Mouse (Mus musculus) cerebellum, adult 2 months (tissue): ENCODE measurements around the gene Prss32. TPM values are rescaled to one million over a fixed set of nuclear protein-coding genes. Genes with fewer than 3 reads are reported as not detected.
A peak's percentile ranks its signal among the peaks of the same experiment; 100 is the strongest.

Experiments used
- DNase-seq, 2 experiments: peaks; one replicate each; pipeline ENCODE4 v3.0.0; 2021
- H3K27ac ChIP-seq: fragments of 200-500 bp; 2 replicates; pipeline ENCODE4 v1.5.1; 2012; ENCODE audit warnings: low read length, control low read depth, inconsistent platforms; ENCODE audit not compliant: insufficient read depth
- H3K27me3 ChIP-seq: fragments of 200-500 bp; 2 replicates; pipeline ENCODE4 v1.6.1; 2012; ENCODE audit warnings: inconsistent platforms, mild to moderate bottlenecking, low read length, moderate library complexity; ENCODE audit not compliant: control insufficient read depth, insufficient read depth
- H3K4me1 ChIP-seq: fragments of 200-500 bp; 2 replicates; pipeline ENCODE4 v1.6.1; 2011; ENCODE audit warnings: low read length; ENCODE audit not compliant: control insufficient read depth, insufficient read depth
- H3K4me3 ChIP-seq: fragments of 200-500 bp; replicated peaks from 2 replicates; pipeline ENCODE3; 2011; ENCODE audit warnings: mild to moderate bottlenecking, low read depth, low read length, control low read depth; ENCODE audit not compliant: insufficient read depth
- CTCF ChIP-seq: fragments of 200-500 bp; IDR thresholded peaks from 2 replicates; pipeline ENCODE4 v1.5.1; 2011; ENCODE audit warnings: low read depth, mild to moderate bottlenecking, control low read depth, low read length, moderate library complexity, borderline replicate concordance; ENCODE audit not compliant: insufficient read depth
- POLR2A ChIP-seq: fragments of 200-500 bp; IDR thresholded peaks from 2 replicates; pipeline ENCODE4 v1.6.1; 2011; ENCODE audit warnings: low read length, control low read depth, borderline replicate concordance; ENCODE audit not compliant: insufficient read depth
- WGBS: fragments of 180-500 bp; shearing (Covaris S2); methylation state at CpG from one replicate; pipeline ENCODE4 v1.1.7; 2018; 5-methylcytosine and 5-hydroxymethylcytosine counted together
- polyA plus RNA-seq: library from polyadenylated mRNA; depleted of rRNA; stranded (reverse); fragments of >200 nt; gene quantifications from 2 replicates; pipeline ENCODE4 v1.2.3, GENCODE M21; 2012

The Prss32 gene
- polyA plus RNA-seq, 1 experiment = not detected

DNA sequence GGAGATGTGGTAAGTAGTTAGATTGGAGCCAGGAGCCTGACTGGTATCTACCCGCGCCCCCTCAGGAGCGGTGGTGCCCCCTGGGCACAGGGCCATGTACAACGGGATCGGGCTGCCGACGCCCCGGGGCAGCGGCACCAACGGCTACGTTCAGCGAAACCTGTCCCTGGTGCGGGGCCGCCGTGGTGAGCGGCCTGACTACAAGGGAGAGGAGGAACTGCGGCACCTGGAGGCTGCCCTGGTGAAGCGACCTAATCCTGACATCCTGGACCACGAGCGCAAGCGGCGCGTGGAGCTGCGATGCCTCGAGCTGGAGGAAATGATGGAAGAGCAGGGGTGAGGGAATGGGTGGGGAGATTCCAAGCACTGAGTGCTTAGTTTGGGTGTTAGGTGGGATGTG is 36.8 kb upstream of the Prss32 start:
- Histone ChIP-seq H3K4me1 (no peaks in the 10 kb centered on the region; the same call in 1 of the 2 replicates), H3K27me3 (no peaks in the 10 kb centered on the region), H3K27ac (no peak overlapping the region), H3K4me3 (peak overlapping the region; percentile 32)
- DNase-seq = peak; percentile 66 to 67
- 10% methylated on average over 25 of the region's 25 CpGs for WGBS
- TF ChIP-seq POLR2A = no peak
- TF ChIP-seq CTCF = peak; percentile 62

DNA sequence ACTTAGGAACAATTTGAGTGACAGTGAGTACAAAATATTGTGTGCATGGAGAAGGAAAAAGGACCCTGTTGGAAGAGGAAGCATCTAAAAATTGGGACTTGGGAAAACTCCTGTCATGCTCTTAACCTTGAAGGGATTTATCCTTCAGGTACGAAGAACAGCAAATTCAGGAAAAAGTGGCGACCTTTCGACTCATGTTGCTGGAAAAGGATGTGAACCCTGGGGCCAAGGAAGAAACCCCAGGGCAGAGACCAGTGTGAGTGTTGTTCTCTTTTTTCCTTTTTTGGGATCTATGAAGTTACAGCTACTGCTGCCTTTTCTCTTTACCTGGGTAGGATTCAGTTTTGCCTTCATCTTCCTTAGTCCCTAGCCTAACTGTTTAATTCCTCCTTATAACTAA is 35.7 kb upstream of the Prss32 start:
- no peak overlapping the region for H3K4me3 ChIP-seq
- no peak for DNase-seq
- WGBS = 61% methylated on average over 3 of the region's 3 CpGs
- no peaks in the 10 kb centered on the region for H3K27me3 ChIP-seq
- no peak overlapping the region for H3K27ac ChIP-seq
- no peaks in the 10 kb centered on the region; the same call in 1 of the 2 replicates for H3K4me1 ChIP-seq
- TF ChIP-seq CTCF (no peak), POLR2A (no peak)

DNA sequence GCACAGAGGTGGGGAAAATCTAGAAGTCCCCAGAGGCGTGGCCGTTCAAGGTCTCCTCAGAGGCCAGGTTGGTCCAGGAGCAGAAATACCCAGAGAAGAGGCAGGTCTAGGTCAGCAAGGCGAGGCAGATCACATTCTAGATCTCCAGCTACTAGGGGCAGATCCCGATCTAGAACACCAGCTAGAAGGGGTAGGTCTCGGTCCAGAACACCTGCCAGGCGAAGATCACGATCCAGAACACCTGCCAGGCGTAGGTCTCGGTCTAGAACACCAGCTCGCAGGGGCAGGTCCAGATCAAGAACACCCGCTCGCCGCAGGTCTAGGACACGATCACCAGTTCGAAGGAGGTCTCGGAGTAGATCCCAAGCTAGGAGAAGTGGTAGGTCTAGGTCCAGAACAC is 28.0 kb upstream of the Prss32 start:
- WGBS = 96% methylated on average over 16 of the region's 16 CpGs
- TF ChIP-seq CTCF (no peak), POLR2A (no peak)
- Histone ChIP-seq H3K4me3 (no peak overlapping the region), H3K4me1 (no peaks in the 10 kb centered on the region), H3K27ac (no peak overlapping the region), H3K27me3 (no peaks in the 10 kb centered on the region)
- no peak for DNase-seq

DNA sequence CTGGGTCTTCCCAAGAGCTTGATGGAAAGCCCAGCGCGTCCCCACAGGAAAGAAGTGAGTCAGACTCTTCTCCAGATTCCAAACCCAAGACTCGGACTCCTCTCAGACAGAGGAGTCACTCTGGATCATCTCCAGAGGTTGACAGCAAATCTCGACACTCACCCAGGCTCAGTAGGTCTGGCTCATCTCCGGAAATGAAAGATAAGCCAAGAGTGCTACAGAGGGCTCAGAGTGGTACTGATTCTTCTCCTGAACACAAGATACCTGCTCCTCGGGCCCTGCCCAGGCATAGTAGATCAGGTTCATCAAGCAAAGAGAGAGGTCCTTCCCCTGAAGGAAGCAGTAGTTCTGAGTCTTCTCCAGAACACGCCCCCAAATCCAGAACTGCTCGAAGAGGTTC is 25.1 kb upstream of the Prss32 start:
- WGBS = 97% methylated on average over 8 of the region's 8 CpGs
- H3K4me1 ChIP-seq = no peaks in the 10 kb centered on the region

DNA sequence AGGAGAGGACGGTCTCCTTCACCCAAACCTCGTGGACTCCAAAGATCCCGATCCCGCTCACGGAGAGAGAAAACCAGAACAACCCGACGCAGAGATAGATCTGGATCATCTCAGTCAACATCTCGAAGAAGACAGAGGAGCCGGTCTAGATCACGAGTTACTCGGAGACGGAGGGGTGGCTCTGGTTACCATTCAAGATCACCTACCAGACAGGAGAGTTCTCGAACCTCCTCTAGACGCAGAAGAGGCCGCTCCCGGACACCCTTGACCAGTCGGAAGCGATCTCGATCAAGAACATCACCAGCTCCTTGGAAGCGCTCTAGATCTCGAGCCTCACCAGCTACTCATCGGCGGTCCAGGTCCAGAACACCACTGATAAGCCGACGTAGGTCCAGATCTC is 24.4 kb upstream of the Prss32 start:
- 97% methylated on average over 25 of the region's 25 CpGs for WGBS
- H3K4me3 ChIP-seq = no peak overlapping the region
- DNase-seq = no peak
- TF ChIP-seq CTCF (no peak), POLR2A (no peak)
- no peaks in the 10 kb centered on the region for H3K27me3 ChIP-seq
- no peaks in the 10 kb centered on the region for H3K4me1 ChIP-seq
- H3K27ac ChIP-seq = no peak overlapping the region

More for the DNA sequence above, 25.1 kb upstream of the Prss32 start:
- no peak for DNase-seq
- no peak for TF ChIP-seq POLR2A
- Histone ChIP-seq H3K27ac (no peak overlapping the region), H3K4me3 (no peak overlapping the region), H3K27me3 (no peaks in the 10 kb centered on the region)

DNA sequence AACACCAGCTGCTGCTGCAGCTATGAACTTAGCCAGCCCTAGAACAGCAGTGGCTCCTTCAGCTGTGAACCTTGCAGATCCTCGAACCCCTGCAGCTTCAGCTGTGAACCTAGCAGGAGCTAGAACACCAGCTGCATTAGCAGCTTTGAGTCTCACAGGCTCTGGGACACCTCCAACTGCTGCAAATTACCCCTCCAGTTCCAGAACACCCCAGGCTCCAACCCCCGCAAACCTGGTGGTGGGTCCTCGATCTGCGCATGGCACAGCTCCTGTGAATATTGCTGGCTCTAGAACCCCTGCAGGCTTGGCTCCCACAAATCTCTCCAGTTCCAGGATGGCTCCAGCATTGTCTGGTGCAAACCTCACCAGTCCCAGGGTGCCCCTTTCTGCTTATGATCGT is 22.9 kb upstream of the Prss32 start:
- no peaks in the 10 kb centered on the region for H3K27me3 ChIP-seq
- 71% methylated on average over 5 of the region's 5 CpGs for WGBS
- DNase-seq = no peak
- H3K27ac ChIP-seq = no peak overlapping the region
- no peaks in the 10 kb centered on the region for H3K4me1 ChIP-seq
- H3K4me3 ChIP-seq = no peak overlapping the region
- TF ChIP-seq CTCF (no peak), POLR2A (no peak)

DNA sequence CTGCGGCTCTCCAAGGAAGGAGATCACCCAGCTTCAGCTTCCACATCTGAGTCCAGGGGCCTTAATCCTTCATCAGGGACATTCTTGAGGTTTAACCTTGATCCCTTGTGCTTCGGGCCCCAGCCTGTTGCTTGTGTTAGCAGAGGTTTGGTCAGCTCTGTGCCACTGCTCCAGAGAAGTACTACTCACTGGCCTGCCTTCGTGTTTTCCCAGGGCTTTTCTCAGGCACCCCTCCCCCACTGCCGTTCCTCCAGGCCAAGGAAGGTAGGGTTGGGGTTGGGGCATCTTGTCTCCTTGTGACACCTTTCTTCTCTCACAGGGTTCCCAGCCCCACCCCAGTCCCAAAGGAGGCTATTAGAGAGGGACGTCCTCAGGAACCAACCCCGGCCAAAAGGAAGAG is 21.6 kb upstream of the Prss32 start:
- H3K4me1 ChIP-seq = no peaks in the 10 kb centered on the region
- no peak overlapping the region for H3K4me3 ChIP-seq
- TF ChIP-seq CTCF (no peak), POLR2A (no peak)
- DNase-seq = no peak
- H3K27me3 ChIP-seq = no peaks in the 10 kb centered on the region
- WGBS = 67% methylated on average over 6 of the region's 6 CpGs
- H3K27ac ChIP-seq = no peak overlapping the region

DNA sequence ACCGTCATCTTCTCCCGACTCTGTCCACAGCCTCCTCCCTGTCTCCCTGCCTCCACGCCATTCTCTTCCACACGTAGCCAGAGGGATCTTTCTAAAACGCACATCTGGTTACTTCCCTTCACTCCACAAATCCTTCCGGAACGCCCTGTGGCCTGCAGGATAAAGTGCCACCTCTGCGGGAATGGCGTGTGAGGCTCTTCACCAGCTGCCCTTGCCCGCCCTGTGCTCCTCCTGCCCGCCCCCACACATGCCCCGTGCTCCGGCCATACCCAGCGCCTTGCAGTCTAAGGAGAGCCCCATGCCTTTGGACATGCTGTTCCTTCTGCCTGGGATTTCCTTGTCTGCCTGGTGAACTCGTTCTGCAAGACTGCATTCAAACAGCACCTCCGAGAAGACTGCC is 20.6 kb upstream of the Prss32 start:
- TF ChIP-seq POLR2A = no peak
- Histone ChIP-seq H3K27me3 (no peaks in the 10 kb centered on the region), H3K4me3 (no peak overlapping the region), H3K4me1 (no peaks in the 10 kb centered on the region), H3K27ac (no peak overlapping the region)
- DNase-seq = no peak
- WGBS = 69% methylated on average over 16 of the region's 16 CpGs
